Mouse (Mus musculus): Measurements from ENCODE around the gene Zfp366. TPM values are rescaled to one million over a fixed set of nuclear protein-coding genes. Genes with fewer than 3 reads are reported as not detected.

The Zfp366 gene
- polyA plus RNA-seq (2015; fragmentation: Nextera tagmentation; extraction: Ambion mirVana) = 0.64 and 0.72 TPM in 2 replicates

- Histone ChIP-seq H3K4me2 (no peak within 1 kb of the TSS), H3K9ac (no peak within 1 kb of the TSS), H3K27me3 (no peaks in the 10 kb centered on the region), H3K9me3 (no peaks in the 10 kb centered on the region), H3K27ac (0 out of 2 replicates have a peak within 1 kb of the TSS, but pooled peaks have one; percentile 15), H3K4me1 (replicated peaks) (0 out of 2 replicates have a peak, but pooled peaks cover 18% of the 10 kb centered on the region), H3K36me3 (no peaks in the 10 kb centered on the region), H3K4me3 (no peak within 1 kb of the TSS)
- ATAC-seq (ENCODE audit: low FRiP score) = no peak
- WGBS = 60% methylated on average over 11 of the region's 11 CpGs
These were observed at the start of gene Zfp366 for GRCm38 (mm10) chr13:99184155-99184886. Gene Zfp366, plus strand, starts transcription at chr13:99184823.

- Histone ChIP-seq H3K9ac (no peak overlapping the region), H3K27ac (0 out of 2 replicates have a peak overlapping the region, but pooled peaks have one; percentile 5), H3K4me1 (replicated peaks) (0 out of 2 replicates have a peak, but pooled peaks cover 2% of the 10 kb centered on the region), H3K4me2 (no peak overlapping the region), H3K36me3 (no peaks in the 10 kb centered on the region), H3K27me3 (no peaks in the 10 kb centered on the region), H3K4me3 (no peak overlapping the region), H3K9me3 (no peaks in the 10 kb centered on the region)
- WGBS = 80% methylated on average over 12 of the region's 12 CpGs
- no peak for ATAC-seq (ENCODE audit: low FRiP score)
These were observed 46.0 kb upstream of the Zfp366 start for GRCm38 (mm10) chr13:99138351-99139255.

- H3K27ac ChIP-seq = no peak overlapping the region
- WGBS = 80% methylated on average over 13 of the region's 13 CpGs
- no peak overlapping the region for H3K9ac ChIP-seq
- H3K4me3 ChIP-seq = no peak overlapping the region
- no peak for ATAC-seq (ENCODE audit: low FRiP score)
- H3K4me1 ChIP-seq (replicated peaks) = peaks cover 21% of the 10 kb centered on the region
- H3K36me3 ChIP-seq = no peaks in the 10 kb centered on the region
- H3K4me2 ChIP-seq = no peak overlapping the region
- H3K27me3 ChIP-seq = no peaks in the 10 kb centered on the region
- no peaks in the 10 kb centered on the region for H3K9me3 ChIP-seq
These were observed 38.2 kb upstream of the Zfp366 start for GRCm38 (mm10) chr13:99146355-99146871.

DNA sequence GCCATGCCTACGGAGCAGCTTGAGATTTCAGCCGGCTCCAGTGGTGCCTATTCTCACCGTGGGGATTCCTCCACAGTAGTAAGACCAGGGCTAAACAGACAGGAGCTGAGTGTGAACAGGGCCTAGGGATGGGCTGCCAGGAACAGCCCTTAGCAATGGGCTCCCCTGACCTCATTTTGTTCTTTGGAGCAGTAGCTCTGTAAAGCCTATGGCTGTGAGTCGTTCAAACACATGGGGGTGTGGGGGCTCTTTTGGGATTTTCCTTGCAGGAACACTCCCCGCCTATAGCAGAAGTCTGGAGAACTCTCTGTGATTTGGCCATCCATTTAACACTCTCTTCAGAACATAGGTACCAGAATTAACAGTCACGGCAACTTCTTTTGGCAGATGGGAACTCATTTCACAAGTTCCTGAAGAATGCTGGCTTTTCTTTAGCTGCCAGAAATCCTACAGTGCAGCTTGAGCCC lies 36.9 kb upstream of the Zfp366 start:
- 83% methylated on average over 6 of the region's 6 CpGs for WGBS

DNA sequence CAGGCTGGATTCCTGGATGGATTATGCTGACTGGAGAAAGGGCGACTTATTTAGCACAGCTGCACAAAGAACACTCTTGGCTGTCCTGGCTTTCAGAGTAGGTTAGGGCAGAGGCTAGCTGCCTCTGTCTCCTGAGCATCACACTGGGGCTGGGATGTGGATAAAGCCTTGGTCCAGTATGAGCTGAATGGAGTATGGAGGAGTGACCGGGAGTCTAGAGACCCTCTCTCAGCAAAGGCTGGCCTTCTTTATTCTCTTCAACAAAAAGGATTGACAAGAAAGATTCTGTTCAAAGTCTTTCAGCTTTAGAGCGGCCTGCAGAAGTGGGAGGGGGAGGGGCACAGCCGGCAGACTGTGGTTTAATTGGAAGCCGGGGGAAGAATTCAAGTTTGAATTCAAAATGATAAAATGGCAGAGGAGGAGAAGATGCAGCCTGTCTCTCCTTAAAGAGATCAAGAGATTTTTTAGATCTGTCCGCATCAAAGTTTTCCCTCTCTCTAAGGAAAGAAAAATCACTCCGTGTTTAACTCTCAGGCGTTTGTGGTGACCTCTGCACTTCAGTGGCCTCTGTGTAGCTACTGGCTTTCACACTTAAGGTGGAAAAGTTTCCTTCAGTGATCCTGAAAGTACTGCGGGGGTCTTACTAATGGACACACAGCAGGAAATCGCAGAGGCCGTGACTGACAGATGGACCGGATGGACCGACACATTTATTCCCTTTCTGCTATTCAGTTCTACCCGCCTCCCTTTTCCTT lies 34.9 kb upstream of the Zfp366 start:
- ATAC-seq (ENCODE audit: low FRiP score) = no peak
- Histone ChIP-seq H3K27me3 (no peaks in the 10 kb centered on the region), H3K36me3 (no peaks in the 10 kb centered on the region), H3K4me3 (no peak overlapping the region), H3K27ac (no peak overlapping the region), H3K9ac (no peak overlapping the region), H3K4me2 (no peak overlapping the region), H3K4me1 (replicated peaks) (peaks cover 24% of the 10 kb centered on the region), H3K9me3 (no peaks in the 10 kb centered on the region; the same call in 1 of the 2 replicates)
- 29% methylated on average over 14 of the region's 14 CpGs for WGBS

More for the DNA sequence above, 36.9 kb upstream of the Zfp366 start:
- H3K36me3 ChIP-seq = no peaks in the 10 kb centered on the region
- no peak overlapping the region for H3K27ac ChIP-seq
- no peak for ATAC-seq (ENCODE audit: low FRiP score)
- H3K4me3 ChIP-seq = no peak overlapping the region
- H3K27me3 ChIP-seq = no peaks in the 10 kb centered on the region
- H3K4me2 ChIP-seq = no peak overlapping the region
- no peaks in the 10 kb centered on the region for H3K9me3 ChIP-seq
- no peak overlapping the region for H3K9ac ChIP-seq
- H3K4me1 ChIP-seq (replicated peaks) = peaks cover 24% of the 10 kb centered on the region

DNA sequence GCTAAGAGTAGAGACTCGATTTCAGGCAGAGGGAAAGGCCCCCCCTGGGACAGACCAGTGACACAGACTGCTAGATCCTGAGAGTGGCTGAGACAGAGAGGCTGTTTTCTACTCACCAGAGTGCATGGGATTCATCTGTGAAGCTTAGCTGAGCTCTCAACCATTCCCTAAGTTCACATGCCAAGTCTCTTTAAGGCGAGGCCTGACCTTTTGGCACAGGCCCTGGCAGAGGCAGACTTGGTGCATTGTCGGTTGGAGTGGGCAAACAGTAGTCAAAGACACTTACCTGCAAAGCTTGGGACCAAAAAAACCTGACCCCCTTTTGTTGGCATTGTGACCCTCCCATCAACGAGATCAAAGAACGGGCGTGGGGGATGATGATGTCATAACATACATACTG lies 34.0 kb upstream of the Zfp366 start:
- no peaks in the 10 kb centered on the region for H3K27me3 ChIP-seq
- 77% methylated on average over 6 of the region's 6 CpGs for WGBS

GRCm38 (mm10) chr13:99151121-99151520 lies 33.5 kb upstream of the Zfp366 start:
- Histone ChIP-seq H3K27ac (no peak overlapping the region), H3K9me3 (no peaks in the 10 kb centered on the region; the same call in 1 of the 2 replicates), H3K27me3 (no peaks in the 10 kb centered on the region), H3K9ac (no peak overlapping the region), H3K36me3 (no peaks in the 10 kb centered on the region), H3K4me3 (no peak overlapping the region), H3K4me2 (no peak overlapping the region), H3K4me1 (replicated peaks) (peaks cover 24% of the 10 kb centered on the region)
- no peak for ATAC-seq (ENCODE audit: low FRiP score)
- 35% methylated on average over 8 of the region's 8 CpGs for WGBS

More for the DNA sequence above, 34.0 kb upstream of the Zfp366 start:
- Histone ChIP-seq H3K4me3 (no peak overlapping the region), H3K4me2 (no peak overlapping the region), H3K27ac (no peak overlapping the region), H3K36me3 (no peaks in the 10 kb centered on the region), H3K9ac (no peak overlapping the region), H3K9me3 (no peaks in the 10 kb centered on the region; the same call in 1 of the 2 replicates), H3K4me1 (replicated peaks) (peaks cover 24% of the 10 kb centered on the region)
- no peak for ATAC-seq (ENCODE audit: low FRiP score)

- H3K36me3 ChIP-seq = no peaks in the 10 kb centered on the region
- WGBS = 26% methylated on average over 18 of the region's 18 CpGs
- ATAC-seq (ENCODE audit: low FRiP score) = no peak
These were observed 32.2 kb upstream of the Zfp366 start for GRCm38 (mm10) chr13:99152305-99152930.

GRCm38 (mm10) chr13:99157709-99158108 lies 26.9 kb upstream of the Zfp366 start:
- no peaks in the 10 kb centered on the region for H3K36me3 ChIP-seq
- no peak for ATAC-seq (ENCODE audit: low FRiP score)
- H3K9me3 ChIP-seq = no peaks in the 10 kb centered on the region; the same call in 1 of the 2 replicates
- H3K9ac ChIP-seq = no peak overlapping the region
- 90% methylated on average over 2 of the region's 2 CpGs for WGBS
- H3K4me1 ChIP-seq (replicated peaks) = peaks cover under 1% of the 10 kb centered on the region
- H3K4me3 ChIP-seq = no peak overlapping the region
- H3K27me3 ChIP-seq = no peaks in the 10 kb centered on the region
- no peak overlapping the region for H3K27ac ChIP-seq
- H3K4me2 ChIP-seq = no peak overlapping the region

More at GRCm38 (mm10) chr13:99152305-99152930, 32.2 kb upstream of the Zfp366 start:
- Histone ChIP-seq H3K9ac (no peak overlapping the region), H3K4me1 (replicated peaks) (peaks cover 24% of the 10 kb centered on the region), H3K9me3 (no peaks in the 10 kb centered on the region; the same call in 1 of the 2 replicates), H3K4me3 (no peak overlapping the region), H3K4me2 (peak overlapping the region; percentile 6; the same call in 1 of the 2 replicates), H3K27me3 (no peaks in the 10 kb centered on the region), H3K27ac (no peak overlapping the region)

- Histone ChIP-seq H3K9ac (no peak overlapping the region), H3K27me3 (no peaks in the 10 kb centered on the region), H3K4me3 (no peak overlapping the region), H3K27ac (no peak overlapping the region), H3K4me1 (replicated peaks) (0 out of 2 replicates have a peak, but pooled peaks cover 2% of the 10 kb centered on the region), H3K9me3 (no peaks in the 10 kb centered on the region; the same call in 1 of the 2 replicates), H3K4me2 (no peak overlapping the region), H3K36me3 (no peaks in the 10 kb centered on the region)
- WGBS = 88% methylated on average over 3 of the region's 3 CpGs
- ATAC-seq (ENCODE audit: low FRiP score) = no peak
These were observed 25.9 kb upstream of the Zfp366 start for GRCm38 (mm10) chr13:99158773-99159172.

DNA sequence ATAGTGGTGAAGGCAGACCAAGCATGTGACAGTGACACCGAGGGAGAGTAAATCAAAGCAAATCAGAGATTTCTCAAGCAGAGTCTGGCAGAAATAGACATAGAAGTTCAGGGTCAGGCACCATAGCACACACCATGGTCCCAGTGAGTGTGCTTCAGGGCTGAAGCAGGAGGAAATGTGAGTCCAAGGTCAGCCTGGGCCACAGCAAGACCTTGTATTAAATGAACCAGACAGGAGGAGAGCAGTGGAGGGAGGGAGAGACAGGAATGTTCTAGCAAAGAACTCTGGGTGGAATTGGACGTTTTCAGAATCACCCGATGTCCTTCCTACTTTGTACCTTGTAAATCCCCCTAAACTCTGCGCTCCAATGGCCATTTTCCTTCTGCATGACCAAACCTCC lies 21.6 kb upstream of the Zfp366 start:
- Histone ChIP-seq H3K9ac (no peak overlapping the region), H3K4me1 (replicated peaks) (0 out of 2 replicates have a peak, but pooled peaks cover 6% of the 10 kb centered on the region), H3K27me3 (no peaks in the 10 kb centered on the region), H3K4me2 (no peak overlapping the region), H3K27ac (peak overlapping the region; percentile 1; the same call in 1 of the 2 replicates), H3K36me3 (no peaks in the 10 kb centered on the region), H3K4me3 (no peak overlapping the region), H3K9me3 (no peaks in the 10 kb centered on the region)
- WGBS = 65% methylated on average over 4 of the region's 4 CpGs
- ATAC-seq (ENCODE audit: low FRiP score) = no peak
